Mouse (Mus musculus): ENCODE results near the gene Haus8. TPM values are rescaled to one million over a fixed set of nuclear protein-coding genes. Genes with fewer than 3 reads are reported as not detected.
"Not testable (repeated sequence)": the region's sequence is repeated elsewhere in the genome, so short reads cannot be mapped to it uniquely, and the experiment has no call there.

Gene Haus8
- polyA plus RNA-seq, 1 experiment from 2014 or later, result 52.6 TPM

DNA sequence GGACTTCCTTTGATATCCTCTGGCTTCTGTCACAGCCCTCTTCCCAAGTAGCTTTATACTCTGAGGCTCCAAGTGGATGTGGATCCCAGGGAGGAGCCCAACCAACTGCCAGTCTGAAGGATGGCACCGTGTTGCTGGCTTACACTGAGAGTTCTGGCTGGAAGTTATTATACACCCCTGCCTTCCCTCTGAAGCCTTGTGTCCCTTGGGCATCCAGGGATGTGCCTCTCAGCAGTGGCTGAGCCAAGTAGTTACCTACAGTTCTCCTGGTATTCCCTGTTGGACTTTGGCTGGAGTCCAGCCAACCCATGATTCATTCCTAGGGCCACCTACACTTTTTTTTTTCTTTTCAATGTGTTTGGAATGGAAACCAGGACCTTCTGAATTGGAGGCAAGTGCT, 9.0 kb upstream of the Haus8 start:
- H3K9me3 ChIP-seq (replicated peaks), result not testable (repeated sequence)

DNA sequence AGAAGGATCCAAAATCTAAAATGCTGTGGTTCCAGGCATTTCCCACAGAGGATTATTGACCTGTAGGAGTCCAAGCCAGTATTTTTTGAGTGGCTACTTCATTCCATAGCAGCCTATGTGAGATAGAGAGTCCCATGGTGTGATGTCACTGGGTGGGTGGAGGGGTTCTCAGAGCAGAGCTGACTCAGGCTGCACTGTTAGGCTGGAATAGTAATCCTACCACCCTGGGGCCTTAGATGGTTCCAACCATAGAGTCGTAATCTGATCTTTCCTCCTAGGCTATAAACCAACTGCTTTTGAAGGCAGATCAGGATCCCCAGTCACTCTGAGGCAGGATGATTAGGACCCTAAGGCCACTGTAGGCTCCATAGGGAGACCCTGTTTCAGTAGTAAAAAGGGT, 6.7 kb upstream of the Haus8 start:
- not testable (repeated sequence) for H3K36me3 ChIP-seq; H3K4me3 ChIP-seq; ATAC-seq (ENCODE audit: low FRiP score); H3K4me1 ChIP-seq; H3K9me3 ChIP-seq (replicated peaks); H3K27ac ChIP-seq; H3K27me3 ChIP-seq; H3K4me2 ChIP-seq (replicated peaks); H3K9ac ChIP-seq
- 90% methylated on average over 1 of the region's 1 CpGs for WGBS

More for the DNA sequence above, 9.0 kb upstream of the Haus8 start:
- H3K27ac ChIP-seq; H3K4me3 ChIP-seq; H3K4me2 ChIP-seq (replicated peaks); H3K9ac ChIP-seq; ATAC-seq (ENCODE audit: low FRiP score); H3K36me3 ChIP-seq; H3K27me3 ChIP-seq; H3K4me1 ChIP-seq: not testable (repeated sequence)
- 94% methylated on average over 1 of the region's 1 CpGs for WGBS

- H3K36me3 ChIP-seq, result no peaks in the 10 kb centered on the region
- 88% methylated on average over 3 of the region's 3 CpGs for WGBS
- H3K27ac ChIP-seq, result no peak overlapping the region
- no peak overlapping the region for H3K4me3 ChIP-seq
- H3K4me1 ChIP-seq, result peaks cover 22% of the 10 kb centered on the region
- H3K27me3 ChIP-seq, result no peaks in the 10 kb centered on the region
- no peak overlapping the region for H3K9ac ChIP-seq
- no peak overlapping the region for H3K4me2 ChIP-seq (replicated peaks)
- no peak for ATAC-seq (ENCODE audit: low FRiP score)
- no peaks in the 10 kb centered on the region for H3K9me3 ChIP-seq (replicated peaks)
Measured at GRCm38 (mm10) chr8:71276166-71276565, 3.4 kb upstream of the Haus8 start.

- no peak overlapping the region for H3K9ac ChIP-seq
- no peak for ATAC-seq (ENCODE audit: low FRiP score)
- peaks cover 26% of the 10 kb centered on the region for H3K4me1 ChIP-seq
- H3K27me3 ChIP-seq, result no peaks in the 10 kb centered on the region
- no peaks in the 10 kb centered on the region for H3K36me3 ChIP-seq
- no peak overlapping the region for H3K4me3 ChIP-seq
- no peaks in the 10 kb centered on the region for H3K9me3 ChIP-seq (replicated peaks)
- H3K27ac ChIP-seq, result no peak overlapping the region
- no peak overlapping the region for H3K4me2 ChIP-seq (replicated peaks)
Measured at GRCm38 (mm10) chr8:71274478-71274877, 1.7 kb upstream of the Haus8 start.

GRCm38 (mm10) chr8:71273151-71273510, 397 bp upstream of the Haus8 start:
- Histone ChIP-seq H3K27ac (peak overlapping the region; percentile 85), H3K4me3 (peak overlapping the region; percentile 86), H3K9ac (peak overlapping the region; percentile 83), H3K4me2 (replicated peaks) (peak overlapping the region; percentile 76), H3K4me1 (peaks cover 26% of the 10 kb centered on the region), H3K9me3 (replicated peaks) (no peaks in the 10 kb centered on the region), H3K36me3 (no peaks in the 10 kb centered on the region), H3K27me3 (no peaks in the 10 kb centered on the region)
- ATAC-seq (ENCODE audit: low FRiP score), result peak; percentile 9; the same call in 1 of the 2 replicates
- 0% methylated on average over 14 of the region's 14 CpGs for WGBS

- Histone ChIP-seq H3K4me2 (replicated peaks) (peak overlapping the region; percentile 76), H3K9ac (peak overlapping the region; percentile 83), H3K27ac (peak overlapping the region; percentile 85; the same call in 1 of the 2 replicates), H3K27me3 (no peaks in the 10 kb centered on the region), H3K4me1 (peaks cover 26% of the 10 kb centered on the region), H3K36me3 (0 out of 2 replicates have a peak, but pooled peaks cover 2% of the 10 kb centered on the region), H3K4me3 (peak overlapping the region; percentile 86), H3K9me3 (replicated peaks) (no peaks in the 10 kb centered on the region)
- peak; percentile 2; the same call in 1 of the 2 replicates for ATAC-seq (ENCODE audit: low FRiP score)
- WGBS, result 24% methylated on average over 5 of the region's 5 CpGs
Measured at GRCm38 (mm10) chr8:71271630-71272029, 1.1 kb downstream of the Haus8 start.

DNA sequence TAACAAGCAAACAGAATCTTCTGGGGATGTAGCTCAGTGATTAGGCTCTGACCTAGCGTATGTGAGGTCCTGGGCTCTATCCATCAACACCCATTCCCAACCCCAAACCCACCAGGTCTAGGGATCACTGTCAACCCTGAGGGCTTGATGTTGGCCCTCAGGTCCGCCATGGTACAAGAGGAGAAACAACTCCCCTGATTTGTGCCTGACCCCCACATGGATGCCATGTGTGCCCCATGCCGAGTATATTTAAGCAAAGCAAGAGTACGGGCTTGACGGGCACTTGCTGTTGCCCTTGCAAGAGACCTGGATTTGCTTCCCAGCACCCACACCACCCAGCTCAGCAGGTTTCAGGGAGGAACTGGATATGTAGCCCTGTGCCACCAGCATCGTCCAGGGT, 4.4 kb downstream of the Haus8 start:
- H3K27ac ChIP-seq; H3K9me3 ChIP-seq (replicated peaks); H3K4me3 ChIP-seq; H3K9ac ChIP-seq; ATAC-seq (ENCODE audit: low FRiP score); H3K27me3 ChIP-seq; H3K4me2 ChIP-seq (replicated peaks): not testable (repeated sequence)
- peaks cover 10% of the 10 kb centered on the region for H3K36me3 ChIP-seq
- WGBS, result 93% methylated on average over 6 of the region's 6 CpGs
- H3K4me1 ChIP-seq, result peaks cover 13% of the 10 kb centered on the region

GRCm38 (mm10) chr8:71267690-71268089, 5.0 kb downstream of the Haus8 start:
- 91% methylated on average over 2 of the region's 2 CpGs for WGBS

GRCm38 (mm10) chr8:71261234-71261633, 11.5 kb downstream of the Haus8 start:
- no peak overlapping the region for H3K4me3 ChIP-seq
- no peaks in the 10 kb centered on the region for H3K4me1 ChIP-seq
- peaks cover 31% of the 10 kb centered on the region for H3K36me3 ChIP-seq
- no peak overlapping the region for H3K4me2 ChIP-seq (replicated peaks)
- no peak overlapping the region for H3K27ac ChIP-seq
- no peaks in the 10 kb centered on the region for H3K9me3 ChIP-seq (replicated peaks)
- no peak overlapping the region for H3K9ac ChIP-seq
- H3K27me3 ChIP-seq, result no peaks in the 10 kb centered on the region
- no peak for ATAC-seq (ENCODE audit: low FRiP score)

More at GRCm38 (mm10) chr8:71267690-71268089, 5.0 kb downstream of the Haus8 start:
- ATAC-seq (ENCODE audit: low FRiP score), result no peak
- H3K27ac ChIP-seq, result no peak overlapping the region
- no peaks in the 10 kb centered on the region for H3K9me3 ChIP-seq (replicated peaks)
- H3K9ac ChIP-seq, result no peak overlapping the region
- H3K4me1 ChIP-seq, result peaks cover 11% of the 10 kb centered on the region
- H3K4me3 ChIP-seq, result no peak overlapping the region
- H3K36me3 ChIP-seq, result peaks cover 16% of the 10 kb centered on the region
- no peaks in the 10 kb centered on the region for H3K27me3 ChIP-seq
- no peak overlapping the region for H3K4me2 ChIP-seq (replicated peaks)

DNA sequence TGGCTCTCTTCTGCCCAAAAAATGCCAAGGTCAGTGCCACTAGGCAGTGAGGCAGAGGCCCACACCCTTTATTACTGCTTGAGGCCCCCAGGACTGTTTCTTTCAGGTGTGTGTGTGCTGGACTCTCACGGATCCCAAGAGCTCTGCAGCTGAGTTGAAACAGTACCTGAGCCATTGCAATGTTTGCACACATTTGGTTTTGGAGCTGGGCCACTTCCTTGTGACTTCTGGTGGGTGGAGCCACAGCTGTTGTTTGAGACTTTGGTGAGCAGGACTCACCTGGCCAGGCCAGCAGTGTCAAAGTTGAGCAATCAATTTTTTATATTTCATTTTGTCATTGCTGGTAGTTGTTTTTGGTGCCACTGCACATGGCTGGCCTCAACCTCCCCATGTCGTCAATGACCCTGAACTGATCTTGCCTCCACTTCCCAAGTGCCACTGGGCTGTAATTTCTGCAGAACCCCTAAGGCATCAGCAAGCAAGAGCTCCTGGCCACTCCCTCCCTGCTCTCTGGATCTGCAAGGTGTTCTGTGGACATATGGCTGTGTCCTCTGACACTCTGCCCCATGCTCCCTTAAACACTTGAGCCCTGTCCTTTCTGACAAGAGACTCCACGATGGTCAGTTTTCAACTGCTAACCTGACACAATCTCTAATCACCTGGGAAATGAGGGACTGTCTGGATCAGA, 16.0 kb downstream of the Haus8 start:
- no peaks in the 10 kb centered on the region for H3K27me3 ChIP-seq
- H3K4me3 ChIP-seq, result no peak overlapping the region
- no peak for ATAC-seq (ENCODE audit: low FRiP score)
- no peak overlapping the region for H3K27ac ChIP-seq
- H3K4me2 ChIP-seq (replicated peaks), result no peak overlapping the region
- no peaks in the 10 kb centered on the region for H3K9me3 ChIP-seq (replicated peaks)
- H3K4me1 ChIP-seq, result no peaks in the 10 kb centered on the region
- 93% methylated on average over 3 of the region's 3 CpGs for WGBS
- H3K36me3 ChIP-seq, result peaks cover 55% of the 10 kb centered on the region
- H3K9ac ChIP-seq, result no peak overlapping the region

DNA sequence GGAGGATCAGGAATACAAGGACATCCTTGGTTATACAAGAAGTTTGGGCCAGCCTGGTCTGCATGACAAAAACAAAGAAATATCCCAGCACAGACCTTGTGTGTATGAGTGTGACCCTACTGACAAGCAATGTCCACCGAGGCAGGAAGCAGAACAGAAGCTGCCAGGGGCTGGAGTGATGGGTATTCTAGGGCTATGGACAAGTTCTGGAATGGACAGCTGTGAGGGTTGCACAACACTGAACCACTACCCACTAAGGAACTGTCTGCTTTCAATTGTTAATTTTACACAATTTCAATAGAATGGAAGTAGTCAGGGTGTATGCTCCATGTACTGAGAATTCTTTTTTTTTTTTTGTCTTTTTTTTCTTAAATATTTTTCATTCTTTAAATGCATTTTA, 24.5 kb downstream of the Haus8 start:
- no peak overlapping the region for H3K27ac ChIP-seq
- no peak overlapping the region for H3K9ac ChIP-seq
- no peak for ATAC-seq (ENCODE audit: low FRiP score)
- 89% methylated on average over 1 of the region's 1 CpGs for WGBS
- no peaks in the 10 kb centered on the region for H3K9me3 ChIP-seq (replicated peaks)
- no peak overlapping the region for H3K4me3 ChIP-seq
- no peaks in the 10 kb centered on the region for H3K4me1 ChIP-seq
- peaks cover 26% of the 10 kb centered on the region for H3K36me3 ChIP-seq
- no peaks in the 10 kb centered on the region for H3K27me3 ChIP-seq
- H3K4me2 ChIP-seq (replicated peaks), result no peak overlapping the region

DNA sequence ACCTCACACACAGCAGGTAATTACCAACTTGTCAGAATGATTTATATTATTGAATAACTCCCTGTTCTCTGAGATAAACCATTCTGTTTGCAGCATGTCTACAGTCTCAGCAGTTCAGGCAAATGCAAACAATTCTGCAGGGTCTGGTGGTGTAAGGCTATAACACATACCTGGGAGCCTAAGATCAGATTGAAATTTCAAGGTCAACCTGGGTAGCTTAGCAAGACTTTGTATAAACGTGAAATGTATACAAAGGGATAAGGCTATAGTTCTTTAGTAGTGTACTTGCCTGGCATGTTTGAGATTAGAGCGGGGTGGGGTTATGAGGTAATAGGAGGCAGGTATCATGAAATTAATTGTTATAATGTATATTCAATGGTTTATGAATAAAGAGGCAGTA, 30.0 kb downstream of the Haus8 start:
- H3K4me3 ChIP-seq, result no peak overlapping the region
- 81% methylated on average over 2 of the region's 2 CpGs for WGBS
- no peaks in the 10 kb centered on the region for H3K27me3 ChIP-seq
- no peak overlapping the region for H3K4me2 ChIP-seq (replicated peaks)
- H3K4me1 ChIP-seq, result no peaks in the 10 kb centered on the region
- H3K9me3 ChIP-seq (replicated peaks), result no peaks in the 10 kb centered on the region
- H3K27ac ChIP-seq, result no peak overlapping the region
- no peaks in the 10 kb centered on the region for H3K36me3 ChIP-seq
- no peak for ATAC-seq (ENCODE audit: low FRiP score)
- no peak overlapping the region for H3K9ac ChIP-seq

DNA sequence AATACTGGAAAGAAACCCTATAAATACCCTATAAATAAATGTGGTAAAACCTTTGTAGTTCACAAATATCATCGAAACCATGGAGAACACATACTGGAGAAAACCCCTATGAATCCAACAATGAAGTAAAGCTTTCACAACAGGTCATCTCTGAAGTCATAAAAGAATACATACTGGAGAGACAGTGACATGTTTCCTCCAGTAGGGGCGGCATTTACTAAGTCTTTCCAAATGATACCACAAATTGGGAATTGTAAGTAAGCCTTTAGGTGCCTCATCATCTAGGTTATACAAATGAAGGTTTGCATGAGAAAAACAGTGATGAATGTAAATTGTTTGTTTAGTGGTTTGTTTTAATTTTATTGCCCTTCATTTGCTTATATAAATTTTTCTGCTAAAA, 48.2 kb downstream of the Haus8 start:
- ATAC-seq (ENCODE audit: low FRiP score), result no peak

More for the DNA sequence above, 48.2 kb downstream of the Haus8 start:
- 44% methylated on average over 2 of the region's 2 CpGs for WGBS
- Histone ChIP-seq H3K9me3 (replicated peaks) (no peaks in the 10 kb centered on the region), H3K27ac (no peak overlapping the region), H3K9ac (no peak overlapping the region), H3K27me3 (no peaks in the 10 kb centered on the region), H3K4me3 (no peak overlapping the region), H3K36me3 (no peaks in the 10 kb centered on the region), H3K4me1 (no peaks in the 10 kb centered on the region), H3K4me2 (replicated peaks) (no peak overlapping the region)

Data from hindbrain, embryonic 12.5 days (tissue).